Mouse (Mus musculus): ENCODE measurements around the gene Prpf8. TPM values are rescaled to one million over a fixed set of nuclear protein-coding genes. Genes with fewer than 3 reads are reported as not detected.

Prpf8 gene
- polyA plus RNA-seq, 1 experiment from 2014 or later = 43.8 TPM

GRCm38 (mm10) chr11:75462253-75462783 lies 24.3 kb upstream of the Prpf8 start:
- Histone ChIP-seq H3K4me3 (replicated peaks; ENCODE audit: low read length) (peak overlapping the region; percentile 91), H3K27ac (ENCODE audit: low read length) (peak overlapping the region; percentile 92), H3K36me3 (ENCODE audit: control insufficient read depth, insufficient read depth, low read length) (0 out of 2 replicates have a peak, but pooled peaks cover 5% of the 10 kb centered on the region), H3K9ac (ENCODE audit: low read length) (peak overlapping the region; percentile 83), H3K27me3 (ENCODE audit: control insufficient read depth, insufficient read depth, low read length) (no peaks in the 10 kb centered on the region), H3K4me1 (ENCODE audit: control insufficient read depth, insufficient read depth, low read length) (peaks cover 29% of the 10 kb centered on the region), H3K4me2 (ENCODE audit: low read depth, low read length) (peak overlapping the region; percentile 99), H3K9me3 (replicated peaks; ENCODE audit: control insufficient read depth, low read length) (no peaks in the 10 kb centered on the region)
- 3% methylated on average over 16 of the region's 16 CpGs for WGBS
- peak; percentile 20; the same call in 1 of the 2 replicates for ATAC-seq (ENCODE audit: insufficient read depth, low FRiP score)

DNA sequence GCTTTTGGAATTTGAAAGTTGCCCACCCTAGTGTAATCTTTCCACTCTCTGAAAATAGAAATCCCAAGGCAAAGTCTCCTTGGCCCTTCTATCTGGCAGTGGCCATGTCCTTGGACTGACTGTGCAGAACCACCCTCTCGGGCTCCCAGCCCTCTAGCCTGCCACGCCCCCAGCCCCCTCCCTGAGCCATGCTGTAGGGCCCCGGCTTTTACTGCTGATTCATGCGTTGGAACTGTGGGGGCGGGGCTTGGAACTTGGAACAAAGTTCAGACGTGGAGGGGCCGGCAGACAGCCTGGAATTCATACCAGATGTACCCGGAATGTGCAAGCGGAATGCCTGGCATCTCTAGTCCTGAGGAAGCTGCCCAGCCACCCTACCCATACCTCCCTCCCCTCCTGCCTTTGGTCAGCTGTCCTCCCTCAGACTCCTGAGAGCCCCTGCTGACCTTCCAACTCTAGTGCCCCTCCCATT lies 23.7 kb upstream of the Prpf8 start:
- Histone ChIP-seq H3K4me2 (ENCODE audit: low read depth, low read length) (peak overlapping the region; percentile 99), H3K27ac (ENCODE audit: low read length) (peak overlapping the region; percentile 92), H3K4me1 (ENCODE audit: control insufficient read depth, insufficient read depth, low read length) (peaks cover 33% of the 10 kb centered on the region), H3K27me3 (ENCODE audit: control insufficient read depth, insufficient read depth, low read length) (no peaks in the 10 kb centered on the region), H3K9ac (ENCODE audit: low read length) (peak overlapping the region; percentile 83), H3K36me3 (ENCODE audit: control insufficient read depth, insufficient read depth, low read length) (0 out of 2 replicates have a peak, but pooled peaks cover 5% of the 10 kb centered on the region), H3K9me3 (replicated peaks; ENCODE audit: control insufficient read depth, low read length) (no peaks in the 10 kb centered on the region), H3K4me3 (replicated peaks; ENCODE audit: low read length) (peak overlapping the region; percentile 91)
- under 1% methylated on average over 9 of the region's 9 CpGs for WGBS
- peak; percentile 62 for ATAC-seq (ENCODE audit: insufficient read depth, low FRiP score)

DNA sequence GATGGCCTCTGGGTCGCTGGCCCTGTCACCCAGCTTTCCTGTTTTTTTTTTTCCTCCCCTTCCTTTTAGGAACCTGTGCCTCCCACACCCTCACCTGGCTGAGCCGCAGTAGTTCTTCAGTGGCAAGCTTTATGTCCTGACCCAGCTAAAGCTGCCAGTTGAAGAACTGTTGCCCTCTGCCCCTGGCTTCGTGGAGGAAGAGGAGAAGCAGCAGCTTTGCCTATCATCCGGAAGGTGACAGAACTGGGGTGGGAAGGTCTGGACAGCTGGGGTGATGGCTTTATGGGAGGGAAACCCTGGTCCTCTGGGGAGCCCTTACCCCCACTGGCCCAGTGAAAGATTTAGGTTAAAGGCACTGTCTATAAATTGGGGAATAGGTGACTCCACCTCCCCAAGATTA lies 23.0 kb upstream of the Prpf8 start:
- H3K27ac ChIP-seq (ENCODE audit: low read length) = peak overlapping the region; percentile 92; the same call in 1 of the 2 replicates
- no peaks in the 10 kb centered on the region for H3K9me3 ChIP-seq (replicated peaks; ENCODE audit: control insufficient read depth, low read length)
- no peaks in the 10 kb centered on the region for H3K27me3 ChIP-seq (ENCODE audit: control insufficient read depth, insufficient read depth, low read length)
- no peak overlapping the region for H3K4me3 ChIP-seq (replicated peaks; ENCODE audit: low read length)
- peak overlapping the region; percentile 99 for H3K4me2 ChIP-seq (ENCODE audit: low read depth, low read length)
- 61% methylated on average over 4 of the region's 4 CpGs for WGBS
- peak overlapping the region; percentile 83; the same call in 1 of the 2 replicates for H3K9ac ChIP-seq (ENCODE audit: low read length)
- ATAC-seq (ENCODE audit: insufficient read depth, low FRiP score) = no peak
- peaks cover 37% of the 10 kb centered on the region for H3K4me1 ChIP-seq (ENCODE audit: control insufficient read depth, insufficient read depth, low read length)
- H3K36me3 ChIP-seq (ENCODE audit: control insufficient read depth, insufficient read depth, low read length) = 0 out of 2 replicates have a peak, but pooled peaks cover 5% of the 10 kb centered on the region

GRCm38 (mm10) chr11:75464417-75464816 lies 22.2 kb upstream of the Prpf8 start:
- ATAC-seq (ENCODE audit: insufficient read depth, low FRiP score) = no peak
- Histone ChIP-seq H3K36me3 (ENCODE audit: control insufficient read depth, insufficient read depth, low read length) (0 out of 2 replicates have a peak, but pooled peaks cover 5% of the 10 kb centered on the region), H3K27ac (ENCODE audit: low read length) (no peak overlapping the region), H3K9ac (ENCODE audit: low read length) (no peak overlapping the region), H3K4me2 (ENCODE audit: low read depth, low read length) (no peak overlapping the region), H3K4me1 (ENCODE audit: control insufficient read depth, insufficient read depth, low read length) (peaks cover 34% of the 10 kb centered on the region), H3K4me3 (replicated peaks; ENCODE audit: low read length) (no peak overlapping the region), H3K27me3 (ENCODE audit: control insufficient read depth, insufficient read depth, low read length) (no peaks in the 10 kb centered on the region), H3K9me3 (replicated peaks; ENCODE audit: control insufficient read depth, low read length) (no peaks in the 10 kb centered on the region)
- WGBS = 86% methylated on average over 6 of the region's 6 CpGs

DNA sequence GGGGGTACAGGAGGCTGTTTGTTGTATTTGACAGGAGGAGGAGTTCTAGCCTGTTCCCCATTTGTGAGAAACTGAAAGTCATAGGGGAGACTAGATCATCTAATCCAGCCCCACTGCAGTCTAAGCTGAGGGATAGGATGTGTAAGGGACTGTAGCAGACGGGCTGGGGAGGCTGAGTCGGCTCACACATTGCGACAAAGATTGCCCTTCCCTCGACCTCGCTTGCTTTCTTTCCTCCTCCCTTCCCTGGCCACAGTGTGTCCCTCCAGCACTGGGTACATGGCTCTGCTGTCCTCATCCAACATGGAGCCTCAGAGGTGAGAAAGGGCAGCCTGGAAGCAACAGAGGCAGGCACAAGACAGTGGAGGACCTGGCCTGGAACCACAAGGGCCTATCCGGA lies 21.6 kb upstream of the Prpf8 start:
- 78% methylated on average over 6 of the region's 6 CpGs for WGBS

GRCm38 (mm10) chr11:75466731-75467505 lies 19.7 kb upstream of the Prpf8 start:
- H3K27me3 ChIP-seq (ENCODE audit: control insufficient read depth, insufficient read depth, low read length) = no peaks in the 10 kb centered on the region
- 0 out of 2 replicates have a peak, but pooled peaks cover 5% of the 10 kb centered on the region for H3K36me3 ChIP-seq (ENCODE audit: control insufficient read depth, insufficient read depth, low read length)
- no peak overlapping the region for H3K4me3 ChIP-seq (replicated peaks; ENCODE audit: low read length)
- H3K9ac ChIP-seq (ENCODE audit: low read length) = no peak overlapping the region
- 96% methylated on average over 4 of the region's 4 CpGs for WGBS
- peaks cover 25% of the 10 kb centered on the region for H3K4me1 ChIP-seq (ENCODE audit: control insufficient read depth, insufficient read depth, low read length)
- H3K27ac ChIP-seq (ENCODE audit: low read length) = no peak overlapping the region
- ATAC-seq (ENCODE audit: insufficient read depth, low FRiP score) = no peak
- H3K4me2 ChIP-seq (ENCODE audit: low read depth, low read length) = no peak overlapping the region
- H3K9me3 ChIP-seq (replicated peaks; ENCODE audit: control insufficient read depth, low read length) = no peaks in the 10 kb centered on the region

More for the DNA sequence above, 21.6 kb upstream of the Prpf8 start:
- Histone ChIP-seq H3K4me3 (replicated peaks; ENCODE audit: low read length) (no peak overlapping the region), H3K4me2 (ENCODE audit: low read depth, low read length) (no peak overlapping the region), H3K27me3 (ENCODE audit: control insufficient read depth, insufficient read depth, low read length) (no peaks in the 10 kb centered on the region), H3K9ac (ENCODE audit: low read length) (no peak overlapping the region), H3K27ac (ENCODE audit: low read length) (no peak overlapping the region), H3K36me3 (ENCODE audit: control insufficient read depth, insufficient read depth, low read length) (0 out of 2 replicates have a peak, but pooled peaks cover 5% of the 10 kb centered on the region), H3K9me3 (replicated peaks; ENCODE audit: control insufficient read depth, low read length) (no peaks in the 10 kb centered on the region), H3K4me1 (ENCODE audit: control insufficient read depth, insufficient read depth, low read length) (peaks cover 28% of the 10 kb centered on the region)
- no peak for ATAC-seq (ENCODE audit: insufficient read depth, low FRiP score)

DNA sequence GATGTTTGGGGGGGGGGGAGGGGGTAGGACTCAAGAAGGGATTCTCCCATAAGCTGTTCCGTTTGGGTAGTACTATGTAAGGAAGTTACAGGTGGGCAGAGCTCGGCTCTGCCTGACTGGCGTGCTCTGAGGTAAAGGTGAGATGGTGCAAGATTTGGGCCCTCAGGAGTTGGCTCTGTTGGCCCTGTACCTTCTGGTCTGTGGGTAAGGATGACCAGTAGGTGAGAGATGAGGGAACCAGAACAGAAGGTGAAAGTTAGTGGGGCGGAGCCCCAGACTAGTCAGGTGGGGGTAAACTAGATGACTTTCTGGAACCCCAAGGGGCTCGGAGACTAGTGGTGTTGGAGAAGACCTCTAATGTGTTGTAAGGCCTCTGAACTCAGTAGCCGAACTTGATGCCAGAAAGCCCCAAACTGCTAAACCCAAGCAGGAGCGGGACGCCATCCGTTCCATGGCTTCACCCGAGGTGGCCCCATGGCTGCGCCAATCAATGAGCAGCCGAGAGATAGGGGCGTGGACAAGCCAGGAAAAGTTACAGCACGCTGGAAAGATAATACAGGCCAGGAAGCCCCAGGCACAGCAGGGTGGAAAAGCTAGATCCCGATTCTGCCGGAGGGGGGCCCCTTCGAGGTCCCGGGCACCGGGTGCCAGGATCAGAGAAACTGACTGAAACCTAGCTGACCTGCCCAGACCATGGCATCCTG lies 19.0 kb upstream of the Prpf8 start:
- H3K9me3 ChIP-seq (replicated peaks; ENCODE audit: control insufficient read depth, low read length) = no peaks in the 10 kb centered on the region
- H3K4me3 ChIP-seq (replicated peaks; ENCODE audit: low read length) = peak overlapping the region; percentile 59
- H3K27ac ChIP-seq (ENCODE audit: low read length) = peak overlapping the region; percentile 17; the same call in 1 of the 2 replicates
- peak overlapping the region; percentile 82 for H3K9ac ChIP-seq (ENCODE audit: low read length)
- H3K4me2 ChIP-seq (ENCODE audit: low read depth, low read length) = peak overlapping the region; percentile 87
- 17% methylated on average over 19 of the region's 19 CpGs for WGBS
- ATAC-seq (ENCODE audit: insufficient read depth, low FRiP score) = peak; percentile 77
- peaks cover 20% of the 10 kb centered on the region for H3K4me1 ChIP-seq (ENCODE audit: control insufficient read depth, insufficient read depth, low read length)
- H3K27me3 ChIP-seq (ENCODE audit: control insufficient read depth, insufficient read depth, low read length) = no peaks in the 10 kb centered on the region
- H3K36me3 ChIP-seq (ENCODE audit: control insufficient read depth, insufficient read depth, low read length) = 0 out of 2 replicates have a peak, but pooled peaks cover 5% of the 10 kb centered on the region

DNA sequence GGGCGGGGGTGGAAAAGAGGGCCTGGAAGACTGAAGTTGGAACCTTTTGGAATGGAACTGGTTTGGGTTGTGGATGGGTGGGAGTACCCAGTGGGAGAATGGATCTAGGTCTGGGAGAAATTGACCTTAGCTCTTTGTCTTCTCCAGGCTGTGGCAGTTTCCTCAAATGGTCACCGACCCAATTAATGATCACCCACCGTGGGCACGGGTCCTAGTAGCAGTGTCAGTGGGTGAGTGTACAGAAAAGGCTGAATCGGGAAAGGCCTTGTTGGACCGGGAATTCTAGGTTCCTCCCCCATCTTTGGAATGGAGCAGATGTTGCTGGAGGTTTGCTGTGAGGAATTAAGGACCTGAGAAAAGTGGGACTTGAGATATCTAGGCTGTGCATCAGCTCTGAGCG lies 18.2 kb upstream of the Prpf8 start:
- Histone ChIP-seq H3K36me3 (ENCODE audit: control insufficient read depth, insufficient read depth, low read length) (0 out of 2 replicates have a peak, but pooled peaks cover 5% of the 10 kb centered on the region), H3K4me3 (replicated peaks; ENCODE audit: low read length) (peak overlapping the region; percentile 59), H3K27ac (ENCODE audit: low read length) (peak overlapping the region; percentile 17; the same call in 1 of the 2 replicates), H3K27me3 (ENCODE audit: control insufficient read depth, insufficient read depth, low read length) (no peaks in the 10 kb centered on the region), H3K9me3 (replicated peaks; ENCODE audit: control insufficient read depth, low read length) (no peaks in the 10 kb centered on the region), H3K4me2 (ENCODE audit: low read depth, low read length) (peak overlapping the region; percentile 87), H3K9ac (ENCODE audit: low read length) (peak overlapping the region; percentile 82), H3K4me1 (ENCODE audit: control insufficient read depth, insufficient read depth, low read length) (peaks cover 13% of the 10 kb centered on the region)
- 56% methylated on average over 7 of the region's 7 CpGs for WGBS
- ATAC-seq (ENCODE audit: insufficient read depth, low FRiP score) = no peak

All from stomach, embryonic 16.5 days (tissue).